Mouse (Mus musculus): ENCODE data around the gene Ift20. TPM values are rescaled to one million over a fixed set of nuclear protein-coding genes. Genes with fewer than 3 reads are reported as not detected.
"Not testable (repeated sequence)": the region's sequence is repeated elsewhere in the genome, so short reads cannot be mapped to it uniquely, and the experiment has no call there.

Ift20 gene
- polyA plus RNA-seq, 1 experiment = 100 TPM

- H3K27ac ChIP-seq (ENCODE audit: insufficient read depth, low read length) = no peak overlapping the region
- H3K4me3 ChIP-seq (ENCODE audit: insufficient read depth, low read length) = no peak overlapping the region
- TF ChIP-seq CTCF (IDR thresholded peaks at IDR 0.05; ENCODE audit: extremely low read depth, insufficient read depth, low read length) (no peak), POLR2A (IDR thresholded peaks at IDR 0.05; ENCODE audit: extremely low read depth, insufficient read depth, low read length) (no peak)
- peaks cover 6% of the 10 kb centered on the region for H3K4me1 ChIP-seq (ENCODE audit: control insufficient read depth, insufficient read depth, low read length)
Observed at GRCm38 (mm10) chr11:78574536-78574935, 38.4 kb downstream of the Ift20 start.

- peaks cover 4% of the 10 kb centered on the region for H3K4me1 ChIP-seq (ENCODE audit: control insufficient read depth, insufficient read depth, low read length)
- no peak overlapping the region for H3K27ac ChIP-seq (ENCODE audit: insufficient read depth, low read length)
- H3K4me3 ChIP-seq (ENCODE audit: insufficient read depth, low read length) = no peak overlapping the region
- TF ChIP-seq CTCF (IDR thresholded peaks at IDR 0.05; ENCODE audit: extremely low read depth, insufficient read depth, low read length) (no peak), POLR2A (IDR thresholded peaks at IDR 0.05; ENCODE audit: extremely low read depth, insufficient read depth, low read length) (no peak)
Observed at GRCm38 (mm10) chr11:78574975-78575374, 38.8 kb downstream of the Ift20 start.

GRCm38 (mm10) chr11:78582848-78583247, 46.7 kb downstream of the Ift20 start:
- Histone ChIP-seq H3K4me1 (ENCODE audit: control insufficient read depth, insufficient read depth, low read length) (no peaks in the 10 kb centered on the region), H3K4me3 (ENCODE audit: insufficient read depth, low read length) (no peak overlapping the region), H3K27ac (ENCODE audit: insufficient read depth, low read length) (no peak overlapping the region)
- no peak for TF ChIP-seq CTCF (IDR thresholded peaks at IDR 0.05; ENCODE audit: extremely low read depth, insufficient read depth, low read length)
- no peak for TF ChIP-seq POLR2A (IDR thresholded peaks at IDR 0.05; ENCODE audit: extremely low read depth, insufficient read depth, low read length)

- no peaks in the 10 kb centered on the region for H3K4me1 ChIP-seq (ENCODE audit: control insufficient read depth, insufficient read depth, low read length)
- H3K27ac ChIP-seq (ENCODE audit: insufficient read depth, low read length) = no peak overlapping the region
- TF ChIP-seq CTCF (IDR thresholded peaks at IDR 0.05; ENCODE audit: extremely low read depth, insufficient read depth, low read length) (no peak), POLR2A (IDR thresholded peaks at IDR 0.05; ENCODE audit: extremely low read depth, insufficient read depth, low read length) (no peak)
- no peak overlapping the region for H3K4me3 ChIP-seq (ENCODE audit: insufficient read depth, low read length)
Observed at GRCm38 (mm10) chr11:78586099-78586498, 49.9 kb downstream of the Ift20 start.

GRCm38 (mm10) chr11:78587677-78588076, 51.5 kb downstream of the Ift20 start:
- H3K4me3 ChIP-seq (ENCODE audit: insufficient read depth, low read length); H3K4me1 ChIP-seq (ENCODE audit: control insufficient read depth, insufficient read depth, low read length); H3K27ac ChIP-seq (ENCODE audit: insufficient read depth, low read length): not testable (repeated sequence)

Other genes with a start within 250 kb of the Ift20 start
- gene BC030499, start 245.5 kb upstream of the Ift20 start, polyA plus RNA-seq (2012; rRNA removed) = 31.8 and 39.1 TPM in 2 replicates
- 29.6 and 35.1 TPM in 2 replicates for gene Spag5, start 234.8 kb upstream of the Ift20 start, polyA plus RNA-seq (2012; rRNA removed)
- gene Aldoc, start 213.4 kb upstream of the Ift20 start, polyA plus RNA-seq (2012; rRNA removed) = 1,609 and 1,659 TPM in 2 replicates
- gene Pigs, start 207.9 kb upstream of the Ift20 start, polyA plus RNA-seq (2012; rRNA removed) = 69.3 and 77.3 TPM in 2 replicates
- gene Unc119, start 192.9 kb upstream of the Ift20 start, polyA plus RNA-seq (2012; rRNA removed) = 65.3 and 68.4 TPM in 2 replicates
- 0.02 TPM in 2 replicates for gene Foxn1, start 149.8 kb upstream of the Ift20 start, polyA plus RNA-seq (2012; rRNA removed)
- gene Slc13a2, start 114.1 kb upstream of the Ift20 start, polyA plus RNA-seq (2012; rRNA removed) = 0.04 TPM in 1 of 2 replicates, not detected in the other
- 13.6 and 14.7 TPM in 2 replicates for gene Slc46a1, start 70.7 kb upstream of the Ift20 start, polyA plus RNA-seq (2012; rRNA removed)
- gene Sarm1, start 38.6 kb upstream of the Ift20 start, polyA plus RNA-seq (2012; rRNA removed) = 26.2 and 27.0 TPM in 2 replicates
- gene Vtn, start 37.3 kb upstream of the Ift20 start, polyA plus RNA-seq (2012; rRNA removed) = 159 and 182 TPM in 2 replicates
- 3.3 and 4.3 TPM in 2 replicates for gene Sebox, start 32.9 kb upstream of the Ift20 start, polyA plus RNA-seq (2012; rRNA removed)
- 57.8 and 62.4 TPM in 2 replicates for gene Tmem199, start 24.2 kb upstream of the Ift20 start, polyA plus RNA-seq (2012; rRNA removed)
- 113 and 127 TPM in 2 replicates for gene Poldip2, start 24.2 kb upstream of the Ift20 start, polyA plus RNA-seq (2012; rRNA removed)
- 38.2 and 38.9 TPM in 2 replicates for gene Tnfaip1, start within 50 bp of the Ift20 start, polyA plus RNA-seq (2012; rRNA removed)
- 17.8 and 20.8 TPM in 2 replicates for gene Tmem97, start 14.4 kb downstream of the Ift20 start, polyA plus RNA-seq (2012; rRNA removed)
- 70.3 and 71.3 TPM in 2 replicates for gene Nlk, start 161.0 kb downstream of the Ift20 start, polyA plus RNA-seq (2012; rRNA removed)
- gene Ccnq, start 215.4 kb downstream of the Ift20 start, polyA plus RNA-seq (2012; rRNA removed) = 27.6 and 31.7 TPM in 2 replicates